Mouse (Mus musculus): ENCODE data around the gene Rab7b.

- no peak for TF ChIP-seq POLR2A (IDR thresholded peaks at IDR 0.05; ENCODE audit: insufficient read length, low read depth)
- TF ChIP-seq E2F4 (IDR thresholded peaks at IDR 0.05; ENCODE audit: insufficient read depth), result no peak
- no peak for TF ChIP-seq MAX (IDR thresholded peaks at IDR 0.05; ENCODE audit: low read depth)
- no peak for TF ChIP-seq TCF3 (IDR thresholded peaks at IDR 0.05; ENCODE audit: insufficient read length, low read depth)
- TF ChIP-seq USF1 (IDR thresholded peaks at IDR 0.05; ENCODE audit: low read depth), result no peak
- TF ChIP-seq TCF12 (IDR thresholded peaks at IDR 0.05; ENCODE audit: insufficient read depth, poor library complexity, severe bottlenecking), result no peak
- TF ChIP-seq REST (IDR thresholded peaks at IDR 0.05; ENCODE audit: insufficient read depth, insufficient read length), result no peak
- TF ChIP-seq POLR2AphosphoS2 (IDR thresholded peaks at IDR 0.05; ENCODE audit: insufficient read length, low read depth), result no peak
- TF ChIP-seq SRF (IDR thresholded peaks at IDR 0.05; ENCODE audit: control insufficient read depth, insufficient read length, low read depth), result no peak
- TF ChIP-seq CEBPB (IDR thresholded peaks at IDR 0.05; ENCODE audit: insufficient read depth, poor library complexity, severe bottlenecking), result no peak
Observed at GRCm38 (mm10) chr1:131736494-131736893, 48.0 kb downstream of the Rab7b start.

Measured in myocyte (in vitro differentiated cells).